Mouse (Mus musculus): Measurements from ENCODE around the gene Anxa6. TPM values are rescaled to one million over a fixed set of nuclear protein-coding genes. Genes with fewer than 3 reads are reported as not detected.

Anxa6 gene
- polyA plus RNA-seq (2015; fragmentation: Nextera tagmentation; extraction: Ambion mirVana) = 406 and 415 TPM in 2 replicates

DNA sequence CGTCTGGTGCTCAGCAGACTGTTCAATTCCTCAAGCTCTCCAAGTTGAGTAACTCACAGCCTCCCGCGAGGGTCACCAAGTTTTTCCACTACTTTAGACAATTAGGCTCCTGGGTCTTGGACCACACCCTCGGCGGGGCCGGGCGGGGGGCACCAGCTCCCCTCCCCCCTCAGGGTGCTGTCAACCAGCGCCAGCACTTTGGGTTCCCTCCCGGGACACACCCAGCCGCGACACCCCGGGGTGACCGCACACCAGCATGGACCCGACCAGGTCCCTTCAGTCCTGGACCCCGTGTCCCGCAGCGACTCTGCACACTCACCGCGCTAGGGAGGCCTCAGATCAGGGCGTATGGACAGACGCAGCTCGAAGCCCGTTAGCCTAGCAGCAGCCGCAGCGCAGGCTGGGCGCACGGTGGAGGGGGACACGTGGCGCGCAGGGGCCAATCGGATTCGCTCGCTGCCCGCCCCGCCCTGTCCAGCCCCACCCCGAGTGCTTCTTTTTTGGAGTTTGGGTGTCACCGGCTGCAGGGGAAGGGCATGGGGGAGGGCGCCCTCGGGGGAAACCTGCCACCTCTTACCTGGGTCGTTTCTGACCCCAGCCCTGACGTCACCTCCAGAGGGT lies at the start of gene Anxa6:
Gene Anxa6 (minus strand): TSS at position 406 of the 621 bp plus-strand sequence.
- H3K4me1 ChIP-seq (replicated peaks; ENCODE audit: control insufficient read depth, insufficient read depth, low read length) = peaks cover 40% of the 10 kb centered on the region
- ATAC-seq (ENCODE audit: low read depth) = peak; percentile 93
- no peaks in the 10 kb centered on the region for H3K9me3 ChIP-seq (ENCODE audit: control insufficient read depth, low read length)
- peak within 1 kb of the TSS; percentile 83 for H3K4me3 ChIP-seq (ENCODE audit: low read length)
- H3K4me2 ChIP-seq (ENCODE audit: low read depth, low read length) = peak within 1 kb of the TSS; percentile 86
- no peaks in the 10 kb centered on the region for H3K36me3 ChIP-seq (ENCODE audit: control insufficient read depth, insufficient read depth, low read length)
- no peaks in the 10 kb centered on the region for H3K27me3 ChIP-seq (ENCODE audit: control insufficient read depth, insufficient read depth, low read depth, low read length)
- peak within 1 kb of the TSS; percentile 99 for H3K27ac ChIP-seq (ENCODE audit: low read length)
- H3K9ac ChIP-seq (ENCODE audit: low read length) = peak within 1 kb of the TSS; percentile 86
- WGBS = 0% methylated on average over 41 of the region's 41 CpGs

DNA sequence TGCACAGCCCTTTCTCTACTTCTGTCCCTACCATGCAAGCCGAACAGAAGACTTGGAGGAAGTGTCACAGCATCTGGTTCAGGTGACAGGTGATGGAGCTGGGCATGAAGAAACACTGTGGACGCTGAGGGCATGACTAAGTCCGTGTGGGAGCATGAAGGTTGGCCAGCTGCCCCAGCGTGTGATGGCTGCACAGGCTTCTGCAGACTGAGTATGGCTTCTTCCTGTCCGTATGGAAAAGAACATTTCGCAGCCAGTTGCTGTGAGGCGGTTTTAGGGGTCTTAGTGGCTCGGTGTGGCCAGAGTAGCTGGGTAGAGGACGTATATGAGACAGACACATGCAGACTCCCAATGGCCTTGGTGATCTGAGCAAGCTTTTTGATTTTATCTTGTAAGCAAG lies 48.0 kb upstream of the Anxa6 start:
- 77% methylated on average over 9 of the region's 9 CpGs for WGBS
- H3K9me3 ChIP-seq (ENCODE audit: control insufficient read depth, low read length) = no peaks in the 10 kb centered on the region; the same call in 1 of the 2 replicates
- H3K4me3 ChIP-seq (ENCODE audit: low read length) = no peak overlapping the region
- no peak overlapping the region for H3K27ac ChIP-seq (ENCODE audit: low read length)
- H3K9ac ChIP-seq (ENCODE audit: low read length) = no peak overlapping the region
- ATAC-seq (ENCODE audit: low read depth) = no peak
- no peaks in the 10 kb centered on the region for H3K36me3 ChIP-seq (ENCODE audit: control insufficient read depth, insufficient read depth, low read length)
- no peak overlapping the region for H3K4me2 ChIP-seq (ENCODE audit: low read depth, low read length)
- H3K4me1 ChIP-seq (replicated peaks; ENCODE audit: control insufficient read depth, insufficient read depth, low read length) = peaks cover 14% of the 10 kb centered on the region
- H3K27me3 ChIP-seq (ENCODE audit: control insufficient read depth, insufficient read depth, low read depth, low read length) = no peaks in the 10 kb centered on the region

DNA sequence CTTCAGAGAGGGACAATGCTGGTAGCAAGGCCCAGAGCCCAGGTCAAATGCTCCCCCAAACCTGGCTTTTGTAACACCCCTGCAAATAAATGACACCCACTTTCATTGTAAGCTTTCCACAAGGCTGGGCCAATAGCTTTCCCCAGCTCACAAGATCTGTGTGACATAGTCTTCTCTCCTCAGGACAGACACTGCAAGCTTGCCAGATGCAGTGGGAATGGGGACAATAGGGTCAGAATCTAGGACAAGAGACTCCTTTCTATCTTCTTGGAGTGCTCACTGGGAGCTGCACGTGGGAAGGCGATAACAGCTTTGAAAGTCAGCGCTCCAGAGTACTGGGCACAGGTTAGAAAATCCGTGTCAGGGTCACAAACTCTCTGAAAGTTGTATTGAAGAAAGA lies 45.9 kb upstream of the Anxa6 start:
- H3K36me3 ChIP-seq (ENCODE audit: control insufficient read depth, insufficient read depth, low read length) = no peaks in the 10 kb centered on the region

DNA sequence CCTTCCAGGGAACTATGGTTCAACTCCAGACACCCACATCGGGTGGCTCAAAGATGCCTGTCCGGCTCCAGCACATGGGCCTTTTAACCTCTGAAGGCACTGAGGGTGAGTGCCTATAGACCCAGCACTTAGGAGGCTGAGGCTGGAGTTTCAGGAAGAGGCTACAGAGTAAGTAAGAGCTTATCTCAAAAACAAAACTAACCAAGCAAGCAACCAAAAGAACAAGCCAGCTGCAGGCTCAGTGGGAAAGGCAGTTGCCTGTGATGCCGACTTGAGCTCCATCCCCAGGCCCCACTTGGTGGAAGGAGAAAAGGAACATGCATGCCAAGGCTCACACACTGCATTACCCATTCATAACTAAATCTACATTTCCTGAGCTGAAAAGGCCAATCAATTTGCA lies 45.3 kb upstream of the Anxa6 start:
- ATAC-seq (ENCODE audit: low read depth) = no peak

More for the DNA sequence above, 45.9 kb upstream of the Anxa6 start:
- Histone ChIP-seq H3K9me3 (ENCODE audit: control insufficient read depth, low read length) (no peaks in the 10 kb centered on the region; the same call in 1 of the 2 replicates), H3K9ac (ENCODE audit: low read length) (no peak overlapping the region), H3K4me2 (ENCODE audit: low read depth, low read length) (no peak overlapping the region), H3K27me3 (ENCODE audit: control insufficient read depth, insufficient read depth, low read depth, low read length) (no peaks in the 10 kb centered on the region), H3K4me3 (ENCODE audit: low read length) (no peak overlapping the region), H3K27ac (ENCODE audit: low read length) (no peak overlapping the region), H3K4me1 (replicated peaks; ENCODE audit: control insufficient read depth, insufficient read depth, low read length) (peaks cover 18% of the 10 kb centered on the region)
- ATAC-seq (ENCODE audit: low read depth) = no peak
- 90% methylated on average over 4 of the region's 4 CpGs for WGBS

DNA sequence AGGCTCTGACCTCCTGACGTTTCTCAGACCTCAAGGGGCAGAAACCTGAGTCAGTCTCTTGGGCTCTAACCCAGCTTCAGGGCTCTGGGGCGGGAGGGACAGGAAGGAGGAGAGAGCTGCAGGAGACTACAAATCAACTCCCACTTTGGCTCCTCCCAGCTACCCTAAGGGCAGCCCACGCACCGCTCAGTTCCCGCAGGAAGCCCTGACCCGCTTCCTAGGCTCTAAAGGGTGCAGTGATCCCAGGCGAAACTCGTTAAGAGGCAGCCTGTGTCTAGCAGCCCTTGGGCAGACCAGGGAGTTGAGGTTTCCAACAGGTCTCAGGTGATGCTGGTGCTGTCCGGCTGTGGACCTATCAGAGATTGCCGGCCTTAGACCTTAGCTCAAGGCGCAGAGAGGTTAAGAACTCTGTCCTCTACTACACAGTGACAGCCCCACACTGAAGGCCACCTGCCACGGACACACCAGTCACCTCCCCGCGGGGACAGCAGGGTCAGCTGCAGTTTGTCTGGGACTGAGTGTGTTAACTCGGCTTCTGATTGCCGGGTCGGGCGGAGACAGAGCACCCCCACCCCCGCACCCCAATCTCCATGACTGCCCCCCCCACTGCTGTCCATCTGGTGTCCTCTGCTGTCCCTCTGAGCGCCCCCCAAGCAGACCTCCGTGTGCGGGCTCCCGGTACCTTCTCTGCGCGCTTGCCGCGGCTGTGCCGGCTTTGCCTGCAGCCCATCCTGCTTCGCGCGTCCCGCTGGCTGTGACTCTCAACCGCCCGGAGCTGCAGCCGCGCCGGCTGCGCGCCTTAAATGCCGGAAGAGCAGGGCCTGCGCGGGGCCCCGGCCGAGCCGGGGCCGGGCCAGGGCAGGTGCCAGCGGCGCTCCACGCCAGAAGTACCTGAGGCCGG lies 44.3 kb upstream of the Anxa6 start, which contains the start of gene Ccdc69:
Gene Ccdc69 (minus strand): TSS at position 801 of the 901 bp plus-strand sequence.
- H3K27me3 ChIP-seq (ENCODE audit: control insufficient read depth, insufficient read depth, low read depth, low read length) = no peaks in the 10 kb centered on the region
- peaks cover 20% of the 10 kb centered on the region for H3K4me1 ChIP-seq (replicated peaks; ENCODE audit: control insufficient read depth, insufficient read depth, low read length)
- H3K9me3 ChIP-seq (ENCODE audit: control insufficient read depth, low read length) = no peaks in the 10 kb centered on the region; the same call in 1 of the 2 replicates
- peak within 1 kb of the TSS; percentile 85 for H3K4me2 ChIP-seq (ENCODE audit: low read depth, low read length)
- peak within 1 kb of the TSS; percentile 52 for H3K4me3 ChIP-seq (ENCODE audit: low read length)
- no peaks in the 10 kb centered on the region for H3K36me3 ChIP-seq (ENCODE audit: control insufficient read depth, insufficient read depth, low read length)
- WGBS = under 1% methylated on average over 41 of the region's 50 CpGs
- no peak within 1 kb of the TSS for H3K27ac ChIP-seq (ENCODE audit: low read length)
- peak within 1 kb of the TSS; percentile 66 for H3K9ac ChIP-seq (ENCODE audit: low read length)
- peak; percentile 74 for ATAC-seq (ENCODE audit: low read depth)

More for the DNA sequence above, 45.3 kb upstream of the Anxa6 start:
- no peak overlapping the region for H3K4me3 ChIP-seq (ENCODE audit: low read length)
- peaks cover 18% of the 10 kb centered on the region for H3K4me1 ChIP-seq (replicated peaks; ENCODE audit: control insufficient read depth, insufficient read depth, low read length)
- H3K27me3 ChIP-seq (ENCODE audit: control insufficient read depth, insufficient read depth, low read depth, low read length) = no peaks in the 10 kb centered on the region
- no peaks in the 10 kb centered on the region for H3K36me3 ChIP-seq (ENCODE audit: control insufficient read depth, insufficient read depth, low read length)
- H3K9ac ChIP-seq (ENCODE audit: low read length) = peak overlapping the region; percentile 66
- no peaks in the 10 kb centered on the region; the same call in 1 of the 2 replicates for H3K9me3 ChIP-seq (ENCODE audit: control insufficient read depth, low read length)
- no peak overlapping the region for H3K27ac ChIP-seq (ENCODE audit: low read length)
- no peak overlapping the region for H3K4me2 ChIP-seq (ENCODE audit: low read depth, low read length)
- WGBS = 44% methylated on average over 3 of the region's 3 CpGs

DNA sequence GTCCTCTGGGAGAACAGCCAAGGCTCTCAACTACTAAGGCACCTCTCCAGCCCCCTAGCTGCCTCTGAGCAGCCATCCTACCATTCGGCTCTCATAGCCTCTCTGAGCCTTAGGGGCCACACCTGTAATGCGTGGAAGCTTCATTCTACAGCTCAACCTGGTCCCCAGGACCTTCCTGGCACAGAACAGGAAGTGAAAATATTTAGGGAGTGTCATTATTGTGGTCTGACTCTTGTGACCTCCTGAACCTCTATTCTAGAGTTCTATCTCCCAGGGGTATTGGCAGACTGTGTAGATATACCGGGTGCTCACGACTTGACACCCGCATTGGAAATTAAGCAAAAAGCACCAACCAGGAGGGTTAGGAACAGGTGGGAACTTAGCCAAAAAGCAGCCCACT lies 43.0 kb upstream of the Anxa6 start:
- Histone ChIP-seq H3K4me2 (ENCODE audit: low read depth, low read length) (no peak overlapping the region), H3K4me3 (ENCODE audit: low read length) (no peak overlapping the region), H3K9ac (ENCODE audit: low read length) (no peak overlapping the region), H3K9me3 (ENCODE audit: control insufficient read depth, low read length) (no peaks in the 10 kb centered on the region; the same call in 1 of the 2 replicates), H3K4me1 (replicated peaks; ENCODE audit: control insufficient read depth, insufficient read depth, low read length) (peaks cover 20% of the 10 kb centered on the region), H3K27ac (ENCODE audit: low read length) (no peak overlapping the region), H3K36me3 (ENCODE audit: control insufficient read depth, insufficient read depth, low read length) (no peaks in the 10 kb centered on the region), H3K27me3 (ENCODE audit: control insufficient read depth, insufficient read depth, low read depth, low read length) (no peaks in the 10 kb centered on the region)
- ATAC-seq (ENCODE audit: low read depth) = no peak
- 87% methylated on average over 5 of the region's 5 CpGs for WGBS

DNA sequence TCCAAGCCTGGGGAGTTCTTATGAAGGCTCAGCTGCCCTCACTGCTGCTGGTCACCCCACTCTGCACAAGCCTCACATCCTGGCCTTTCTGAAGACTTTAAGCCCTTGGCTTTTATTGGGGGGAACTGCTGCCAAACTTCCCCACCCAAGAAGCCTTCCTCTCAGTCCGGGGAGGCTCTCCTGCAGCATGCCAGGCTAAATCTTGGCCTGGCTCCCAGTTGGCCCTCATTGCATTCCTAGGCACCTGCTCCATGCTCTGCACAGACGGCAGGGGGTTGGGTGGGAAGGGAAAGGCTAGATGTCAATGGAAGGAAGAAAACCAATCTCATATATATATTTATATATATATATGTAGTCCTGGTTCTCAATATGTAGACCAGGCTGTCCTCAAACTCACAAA lies 42.4 kb upstream of the Anxa6 start:
- ATAC-seq (ENCODE audit: low read depth) = peak; percentile 60

DNA sequence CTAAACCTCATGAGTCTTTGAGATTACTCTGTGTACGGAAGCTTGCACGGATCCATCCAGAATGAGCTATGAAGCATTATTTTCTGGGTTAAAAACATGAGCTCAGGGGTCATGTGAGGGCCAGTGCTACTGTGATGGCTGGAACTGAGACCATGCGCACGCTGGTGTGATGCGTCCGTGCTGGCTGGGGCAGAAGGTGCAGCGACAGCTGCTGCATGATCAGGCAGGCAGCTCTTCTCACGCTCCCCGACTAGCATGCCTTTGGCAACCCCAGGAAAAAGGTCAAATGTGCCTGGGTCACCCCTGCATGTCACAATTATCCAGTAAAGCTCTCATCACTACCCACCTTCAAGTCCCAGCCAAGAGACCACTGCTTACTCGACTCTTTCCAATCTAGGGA lies 39.9 kb upstream of the Anxa6 start:
- Histone ChIP-seq H3K27ac (ENCODE audit: low read length) (no peak overlapping the region), H3K9me3 (ENCODE audit: control insufficient read depth, low read length) (no peaks in the 10 kb centered on the region), H3K4me3 (ENCODE audit: low read length) (no peak overlapping the region), H3K4me2 (ENCODE audit: low read depth, low read length) (no peak overlapping the region), H3K4me1 (replicated peaks; ENCODE audit: control insufficient read depth, insufficient read depth, low read length) (peaks cover 20% of the 10 kb centered on the region), H3K36me3 (ENCODE audit: control insufficient read depth, insufficient read depth, low read length) (no peaks in the 10 kb centered on the region), H3K9ac (ENCODE audit: low read length) (no peak overlapping the region), H3K27me3 (ENCODE audit: control insufficient read depth, insufficient read depth, low read depth, low read length) (no peaks in the 10 kb centered on the region)
- ATAC-seq (ENCODE audit: low read depth) = no peak
- WGBS = 55% methylated on average over 10 of the region's 10 CpGs

More for the DNA sequence above, 42.4 kb upstream of the Anxa6 start:
- 0 out of 2 replicates have a peak overlapping the region, but pooled peaks have one; percentile 13 for H3K27ac ChIP-seq (ENCODE audit: low read length)
- H3K27me3 ChIP-seq (ENCODE audit: control insufficient read depth, insufficient read depth, low read depth, low read length) = no peaks in the 10 kb centered on the region
- H3K36me3 ChIP-seq (ENCODE audit: control insufficient read depth, insufficient read depth, low read length) = no peaks in the 10 kb centered on the region
- H3K4me2 ChIP-seq (ENCODE audit: low read depth, low read length) = no peak overlapping the region
- 25% methylated on average over 2 of the region's 2 CpGs for WGBS
- no peak overlapping the region for H3K4me3 ChIP-seq (ENCODE audit: low read length)
- H3K9me3 ChIP-seq (ENCODE audit: control insufficient read depth, low read length) = no peaks in the 10 kb centered on the region; the same call in 1 of the 2 replicates
- H3K9ac ChIP-seq (ENCODE audit: low read length) = no peak overlapping the region
- peaks cover 20% of the 10 kb centered on the region for H3K4me1 ChIP-seq (replicated peaks; ENCODE audit: control insufficient read depth, insufficient read depth, low read length)

DNA sequence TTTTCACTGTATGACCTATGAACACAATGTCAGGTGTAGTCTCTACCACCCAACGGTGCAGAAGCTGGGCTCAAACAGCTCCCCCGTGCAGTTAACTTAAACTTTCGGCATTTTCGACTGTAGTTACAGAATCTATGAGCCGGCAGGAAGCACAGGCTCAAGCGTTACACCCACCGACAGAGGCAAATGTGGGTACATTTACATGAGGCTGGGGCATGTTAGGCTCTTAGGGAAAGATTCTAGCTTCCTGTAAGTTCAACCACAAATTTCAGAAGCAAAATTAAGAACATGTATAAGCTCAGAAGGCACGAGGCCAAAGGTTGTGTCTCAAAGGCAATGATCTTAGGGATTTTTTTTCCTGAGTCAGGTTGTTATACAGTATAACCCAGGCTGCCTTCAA lies 39.2 kb upstream of the Anxa6 start:
- Histone ChIP-seq H3K4me3 (ENCODE audit: low read length) (no peak overlapping the region), H3K9me3 (ENCODE audit: control insufficient read depth, low read length) (no peaks in the 10 kb centered on the region), H3K9ac (ENCODE audit: low read length) (no peak overlapping the region), H3K27me3 (ENCODE audit: control insufficient read depth, insufficient read depth, low read depth, low read length) (no peaks in the 10 kb centered on the region), H3K4me2 (ENCODE audit: low read depth, low read length) (no peak overlapping the region), H3K36me3 (ENCODE audit: control insufficient read depth, insufficient read depth, low read length) (no peaks in the 10 kb centered on the region), H3K4me1 (replicated peaks; ENCODE audit: control insufficient read depth, insufficient read depth, low read length) (peaks cover 16% of the 10 kb centered on the region), H3K27ac (ENCODE audit: low read length) (no peak overlapping the region)
- no peak for ATAC-seq (ENCODE audit: low read depth)
- WGBS = 83% methylated on average over 8 of the region's 8 CpGs

All from lung, embryonic 16.5 days (tissue).